Mouse (Mus musculus) kidney, embryonic 15.5 days (tissue): ENCODE data around the gene Sash1. TPM values are rescaled to one million over a fixed set of nuclear protein-coding genes. Genes with fewer than 3 reads are reported as not detected.
A peak's percentile ranks its signal among the peaks of the same experiment; 100 is the strongest.

Experiments used
- ATAC-seq: fragments of 200-750 bp; cut with Nextera tagmentation; replicated peaks from 2 replicates; pipeline ENCODE4 v1.8.0; 2017; ENCODE audit warnings: moderate TSS enrichment; ENCODE audit not compliant: low FRiP score
- H3K27ac ChIP-seq: fragments of 300-500 bp; sonication (generic); 2 replicates; pipeline ENCODE4 v1.5.1; 2015; ENCODE audit warnings: mild to moderate bottlenecking, inconsistent platforms
- H3K27me3 ChIP-seq: fragments of 300-500 bp; sonication (generic); 2 replicates; pipeline ENCODE4 v1.6.1; 2015; ENCODE audit warnings: inconsistent platforms
- H3K36me3 ChIP-seq: fragments of 300-500 bp; sonication (generic); 2 replicates; pipeline ENCODE4 v1.6.1; 2015; ENCODE audit warnings: inconsistent platforms
- H3K4me1 ChIP-seq: fragments of 300-500 bp; sonication (generic); 2 replicates; pipeline ENCODE4 v1.6.1; 2015; ENCODE audit warnings: inconsistent platforms
- H3K4me2 ChIP-seq: fragments of 300-500 bp; sonication (generic); 2 replicates; pipeline ENCODE4 v1.6.1; 2015; ENCODE audit warnings: moderate library complexity, mild to moderate bottlenecking, inconsistent platforms
- H3K4me3 ChIP-seq: fragments of 300-500 bp; sonication (generic); replicated peaks from 2 replicates; pipeline ENCODE4 v1.5.1; 2015; ENCODE audit warnings: mild to moderate bottlenecking, inconsistent platforms
- H3K9ac ChIP-seq: fragments of 300-500 bp; sonication (generic); 2 replicates; pipeline ENCODE4 v1.6.1; 2015; ENCODE audit warnings: mild to moderate bottlenecking, inconsistent platforms
- H3K9me3 ChIP-seq: fragments of 300-500 bp; sonication (generic); replicated peaks from 2 replicates; pipeline ENCODE4 v1.6.1; 2016; ENCODE audit warnings: inconsistent platforms
- WGBS: fragments of 180-500 bp; shearing (Covaris S2); methylation state at CpG from one replicate; pipeline ENCODE4 v1.1.7; 2015; ENCODE audit warnings: mixed read lengths; 5-methylcytosine and 5-hydroxymethylcytosine counted together
- polyA plus RNA-seq: library from polyadenylated mRNA; unstranded; fragments of >200 nt; fragmentation: Nextera tagmentation; extraction: Ambion mirVana; gene quantifications from 2 replicates; pipeline ENCODE4 v1.2.1, GENCODE M21; 2015

Gene Sash1
- polyA plus RNA-seq, 1 experiment from 2014 or later: 5.7 TPM

DNA sequence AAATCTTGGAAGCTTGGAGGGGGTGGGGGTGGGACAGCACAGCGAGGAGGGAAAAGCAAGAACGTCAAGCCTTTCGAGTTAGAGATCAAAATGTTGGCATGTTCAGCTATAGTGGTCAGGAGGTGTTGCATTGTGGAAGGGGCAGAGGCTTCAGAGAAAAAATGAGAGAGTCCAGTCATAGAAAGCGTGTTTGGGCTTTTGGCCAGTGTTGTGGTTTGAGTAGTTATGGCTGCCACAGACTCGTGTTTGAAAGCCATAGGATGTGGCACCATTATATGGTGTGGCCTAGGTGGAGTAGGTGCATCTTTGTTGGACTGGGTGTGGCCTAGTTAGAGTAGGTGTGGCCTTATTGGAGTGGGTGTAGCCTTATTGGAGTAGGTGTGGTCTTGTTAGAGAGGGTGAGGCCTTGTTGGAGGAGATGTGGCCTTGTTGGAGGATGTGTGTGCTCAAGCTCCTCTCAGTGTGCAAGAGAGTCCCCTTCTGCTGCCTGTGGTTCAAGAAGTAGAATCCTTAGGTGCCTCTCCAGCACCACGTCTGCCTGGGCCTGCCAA lies 9.2 kb upstream of the Sash1 start:
- H3K27ac ChIP-seq: no peak overlapping the region
- H3K27me3 ChIP-seq: no peaks in the 10 kb centered on the region
- ATAC-seq: no peak
- no peak overlapping the region for H3K9ac ChIP-seq
- peaks cover 4% of the 10 kb centered on the region; the same call in 1 of the 2 replicates for H3K4me1 ChIP-seq
- H3K4me3 ChIP-seq: no peak overlapping the region
- no peaks in the 10 kb centered on the region for H3K36me3 ChIP-seq
- WGBS: 86% methylated on average over 6 of the region's 6 CpGs
- H3K4me2 ChIP-seq: no peak overlapping the region
- H3K9me3 ChIP-seq: no peaks in the 10 kb centered on the region

- WGBS: 77% methylated on average over 4 of the region's 4 CpGs
- no peak for ATAC-seq
- H3K4me2 ChIP-seq: no peak overlapping the region
Measured at GRCm38 (mm10) chr10:8890511-8890910, 4.6 kb upstream of the Sash1 start.

DNA sequence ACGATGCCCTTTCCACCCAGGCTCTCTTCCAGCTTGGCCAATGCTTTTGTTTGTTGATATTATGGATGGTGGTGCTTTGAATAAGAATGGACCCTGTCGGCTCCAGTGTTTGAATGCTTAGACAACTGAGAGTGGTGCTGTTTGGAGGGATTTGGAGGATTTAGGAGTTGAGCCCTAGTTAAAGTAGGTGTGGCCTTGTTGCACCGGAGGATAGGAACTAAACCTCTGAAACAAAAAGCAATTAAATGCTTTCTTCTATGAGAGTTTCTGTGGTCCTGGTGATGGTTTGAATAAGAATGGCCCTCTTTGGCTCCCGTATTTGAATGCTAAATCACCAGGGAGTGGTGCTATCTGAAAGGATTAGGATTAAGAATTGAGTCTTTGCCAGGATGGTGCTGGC lies 3.5 kb upstream of the Sash1 start:
- H3K4me3 ChIP-seq: no peak overlapping the region
- H3K9me3 ChIP-seq: no peaks in the 10 kb centered on the region
- no peak overlapping the region for H3K4me2 ChIP-seq
- ATAC-seq: no peak
- H3K27ac ChIP-seq: no peak overlapping the region
- WGBS: 75% methylated on average over 4 of the region's 4 CpGs
- H3K36me3 ChIP-seq: no peaks in the 10 kb centered on the region
- H3K4me1 ChIP-seq: peaks cover 10% of the 10 kb centered on the region
- H3K9ac ChIP-seq: no peak overlapping the region
- H3K27me3 ChIP-seq: no peaks in the 10 kb centered on the region

More at GRCm38 (mm10) chr10:8890511-8890910, 4.6 kb upstream of the Sash1 start:
- H3K4me3 ChIP-seq: no peak overlapping the region
- H3K36me3 ChIP-seq: no peaks in the 10 kb centered on the region
- no peak overlapping the region for H3K9ac ChIP-seq
- H3K9me3 ChIP-seq: no peaks in the 10 kb centered on the region
- no peak overlapping the region for H3K27ac ChIP-seq
- peaks cover 3% of the 10 kb centered on the region for H3K4me1 ChIP-seq
- H3K27me3 ChIP-seq: no peaks in the 10 kb centered on the region

DNA sequence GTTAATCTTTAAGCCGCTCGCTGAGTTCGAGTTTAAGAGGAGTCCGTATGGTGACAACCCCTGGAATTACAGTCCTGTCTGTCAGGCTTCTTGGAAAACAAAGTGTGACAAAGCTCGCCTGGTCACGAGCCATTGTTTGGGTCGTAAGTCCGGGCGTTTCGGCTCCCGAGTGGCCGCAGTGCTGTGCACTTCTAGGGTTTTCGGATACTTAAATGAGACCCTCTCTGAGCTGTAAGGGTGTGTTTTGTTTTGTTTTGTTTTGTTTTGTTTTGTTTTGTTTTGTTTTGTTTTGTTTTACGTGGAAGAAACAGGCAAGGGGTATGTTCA lies 621 bp upstream of the Sash1 start:
- Histone ChIP-seq H3K27ac (peak overlapping the region; percentile 99), H3K4me2 (peak overlapping the region; percentile 78), H3K36me3 (no peaks in the 10 kb centered on the region), H3K27me3 (no peaks in the 10 kb centered on the region), H3K9me3 (no peaks in the 10 kb centered on the region), H3K9ac (peak overlapping the region; percentile 73), H3K4me1 (peaks cover 26% of the 10 kb centered on the region), H3K4me3 (peak overlapping the region; percentile 86)
- under 1% methylated on average over 14 of the region's 14 CpGs for WGBS
- no peak for ATAC-seq

DNA sequence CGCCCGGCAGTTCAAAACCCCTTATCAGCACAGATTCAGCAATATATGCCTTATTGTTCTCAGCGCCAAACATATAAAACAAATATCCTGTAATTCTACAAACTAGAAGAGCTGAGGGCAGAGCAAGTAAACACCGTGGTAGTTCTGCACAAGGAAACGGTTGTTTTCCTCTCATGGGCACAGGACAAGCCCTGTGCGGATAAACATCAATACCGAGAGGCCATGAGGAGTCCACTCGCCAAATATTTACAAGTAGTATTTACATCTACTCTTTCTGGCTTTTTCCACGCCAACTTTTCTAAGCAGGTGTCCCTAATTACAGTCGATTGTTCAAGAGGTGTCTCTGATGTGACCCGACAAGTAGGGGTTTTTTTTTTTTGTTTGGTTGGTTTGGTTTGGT lies 669 bp downstream of the Sash1 start:
- H3K4me3 ChIP-seq: peak overlapping the region; percentile 86
- ATAC-seq: no peak
- no peaks in the 10 kb centered on the region for H3K36me3 ChIP-seq
- H3K9me3 ChIP-seq: no peaks in the 10 kb centered on the region
- WGBS: 2% methylated on average over 11 of the region's 11 CpGs
- H3K4me2 ChIP-seq: peak overlapping the region; percentile 78
- peak overlapping the region; percentile 73 for H3K9ac ChIP-seq
- peaks cover 32% of the 10 kb centered on the region for H3K4me1 ChIP-seq
- H3K27me3 ChIP-seq: no peaks in the 10 kb centered on the region
- H3K27ac ChIP-seq: peak overlapping the region; percentile 99

DNA sequence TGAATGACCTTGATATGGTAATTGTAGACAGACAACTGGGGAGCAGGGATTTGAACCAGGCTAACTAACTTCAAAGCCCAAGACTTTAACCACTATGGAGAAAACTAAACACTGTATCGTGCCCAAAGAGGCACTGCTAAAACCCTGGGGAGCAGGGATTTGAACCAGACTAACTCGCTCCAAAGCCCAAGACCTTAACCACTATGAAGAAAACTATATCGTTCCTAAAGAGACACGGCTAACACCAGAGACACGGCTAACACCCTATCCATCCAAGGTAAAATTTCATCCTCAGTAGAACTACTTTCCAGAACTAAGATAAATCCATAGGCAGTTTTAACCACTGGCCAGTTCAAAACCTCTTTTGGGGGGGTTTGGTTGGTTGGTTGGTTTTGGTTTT lies 1.3 kb downstream of the Sash1 start:
- peaks cover 32% of the 10 kb centered on the region for H3K4me1 ChIP-seq
- H3K27ac ChIP-seq: no peak overlapping the region
- H3K27me3 ChIP-seq: no peaks in the 10 kb centered on the region
- H3K36me3 ChIP-seq: no peaks in the 10 kb centered on the region
- peak overlapping the region; percentile 78 for H3K4me2 ChIP-seq
- WGBS: 56% methylated on average over 5 of the region's 5 CpGs
- no peak overlapping the region for H3K9ac ChIP-seq
- peak overlapping the region; percentile 86 for H3K4me3 ChIP-seq
- no peak for ATAC-seq
- no peaks in the 10 kb centered on the region for H3K9me3 ChIP-seq

- Histone ChIP-seq H3K27ac (no peak overlapping the region), H3K9ac (no peak overlapping the region), H3K27me3 (no peaks in the 10 kb centered on the region), H3K4me1 (peaks cover 40% of the 10 kb centered on the region), H3K36me3 (no peaks in the 10 kb centered on the region), H3K4me2 (peak overlapping the region; percentile 78), H3K4me3 (peak overlapping the region; percentile 86), H3K9me3 (no peaks in the 10 kb centered on the region)
- WGBS: 8% methylated on average over 4 of the region's 4 CpGs
- no peak for ATAC-seq
Measured at GRCm38 (mm10) chr10:8883686-8884085, 2.2 kb downstream of the Sash1 start.

GRCm38 (mm10) chr10:8881736-8882135 lies 4.1 kb downstream of the Sash1 start:
- H3K9ac ChIP-seq: no peak overlapping the region
- H3K27me3 ChIP-seq: no peaks in the 10 kb centered on the region
- H3K9me3 ChIP-seq: no peaks in the 10 kb centered on the region
- no peak for ATAC-seq
- no peak overlapping the region for H3K4me2 ChIP-seq
- H3K36me3 ChIP-seq: no peaks in the 10 kb centered on the region
- WGBS: 49% methylated on average over 2 of the region's 2 CpGs
- H3K27ac ChIP-seq: no peak overlapping the region
- no peak overlapping the region for H3K4me3 ChIP-seq
- peaks cover 38% of the 10 kb centered on the region for H3K4me1 ChIP-seq

- 74% methylated on average over 15 of the region's 15 CpGs for WGBS
- Histone ChIP-seq H3K4me1 (peaks cover 38% of the 10 kb centered on the region), H3K4me3 (no peak overlapping the region)
Measured at GRCm38 (mm10) chr10:8880950-8881675, 4.8 kb downstream of the Sash1 start.

GRCm38 (mm10) chr10:8878824-8879223 lies 7.0 kb downstream of the Sash1 start:
- H3K4me3 ChIP-seq: no peak overlapping the region
- H3K9ac ChIP-seq: no peak overlapping the region
- no peak overlapping the region for H3K27ac ChIP-seq
- no peaks in the 10 kb centered on the region for H3K27me3 ChIP-seq
- H3K4me1 ChIP-seq: peaks cover 32% of the 10 kb centered on the region
- no peaks in the 10 kb centered on the region for H3K9me3 ChIP-seq
- ATAC-seq: peak; percentile 15; the same call in 1 of the 2 replicates
- H3K36me3 ChIP-seq: no peaks in the 10 kb centered on the region
- WGBS: 32% methylated on average over 9 of the region's 9 CpGs
- H3K4me2 ChIP-seq: 0 out of 2 replicates have a peak overlapping the region, but pooled peaks have one; percentile 14

More at GRCm38 (mm10) chr10:8880950-8881675, 4.8 kb downstream of the Sash1 start:
- Histone ChIP-seq H3K9me3 (no peaks in the 10 kb centered on the region), H3K4me2 (no peak overlapping the region), H3K9ac (no peak overlapping the region), H3K27ac (no peak overlapping the region), H3K27me3 (no peaks in the 10 kb centered on the region), H3K36me3 (no peaks in the 10 kb centered on the region)
- ATAC-seq: no peak

DNA sequence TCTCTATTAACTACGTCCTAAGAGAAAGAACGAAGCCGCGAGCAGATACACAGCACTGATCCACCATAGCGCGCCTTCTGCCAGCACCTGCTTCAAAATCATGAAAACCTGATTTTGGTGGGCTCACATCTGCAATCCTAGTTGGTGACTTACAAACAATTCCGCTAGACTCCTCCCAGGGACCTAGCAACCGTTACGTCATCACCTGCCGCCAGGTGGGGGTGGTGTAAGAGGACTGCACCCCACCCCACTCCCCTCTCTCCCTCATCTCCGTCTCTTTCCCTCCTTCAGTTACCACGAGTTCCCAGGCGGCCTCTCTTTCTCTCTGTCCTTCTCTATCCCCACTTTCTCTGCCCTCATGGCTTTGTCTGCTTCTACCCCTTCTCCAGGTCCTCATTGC lies 7.5 kb downstream of the Sash1 start:
- Histone ChIP-seq H3K36me3 (no peaks in the 10 kb centered on the region), H3K9me3 (no peaks in the 10 kb centered on the region), H3K9ac (no peak overlapping the region), H3K4me1 (peaks cover 28% of the 10 kb centered on the region), H3K4me3 (no peak overlapping the region), H3K27ac (no peak overlapping the region), H3K4me2 (0 out of 2 replicates have a peak overlapping the region, but pooled peaks have one; percentile 14), H3K27me3 (no peaks in the 10 kb centered on the region)
- 85% methylated on average over 13 of the region's 13 CpGs for WGBS
- ATAC-seq: no peak

DNA sequence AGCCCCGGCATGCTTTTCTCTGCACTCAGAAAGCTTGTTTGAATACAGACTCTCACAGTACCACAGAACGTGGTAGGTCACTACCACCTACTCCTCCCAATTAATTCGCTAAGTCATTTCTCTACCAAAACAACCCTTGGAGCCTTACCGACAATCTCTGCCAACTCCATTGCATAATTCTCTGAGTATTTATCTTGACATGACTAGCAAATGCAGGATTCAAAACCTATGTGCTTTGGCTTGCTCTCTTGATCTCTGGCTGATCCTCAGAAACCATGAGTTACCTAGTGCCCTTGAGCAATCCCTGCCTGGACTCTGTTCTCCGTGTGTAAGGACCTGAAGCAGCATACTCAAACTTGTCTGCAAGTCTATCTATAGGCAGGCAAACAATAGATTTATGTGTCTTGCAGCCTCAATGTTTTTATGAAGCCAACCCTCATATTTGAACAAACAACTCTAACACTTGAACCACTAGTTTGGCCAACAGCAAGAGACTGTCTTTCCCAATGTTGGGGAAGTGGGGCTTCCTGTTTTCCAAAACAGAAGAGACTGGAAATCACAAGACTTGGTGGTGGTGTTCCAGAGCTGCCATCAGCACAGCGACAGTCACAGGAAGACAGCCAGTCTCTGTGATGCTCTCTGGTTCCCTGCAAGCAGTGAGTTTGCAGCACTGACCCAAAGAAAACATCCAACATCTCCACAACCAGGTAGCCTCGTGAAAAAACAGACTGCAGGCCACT lies 12.1 kb downstream of the Sash1 start:
- Histone ChIP-seq H3K9me3 (no peaks in the 10 kb centered on the region), H3K4me3 (no peak overlapping the region), H3K36me3 (no peaks in the 10 kb centered on the region), H3K4me2 (no peak overlapping the region), H3K4me1 (peaks cover 7% of the 10 kb centered on the region), H3K9ac (no peak overlapping the region), H3K27ac (no peak overlapping the region), H3K27me3 (no peaks in the 10 kb centered on the region)
- 78% methylated on average over 7 of the region's 7 CpGs for WGBS
- no peak for ATAC-seq
